Mouse (Mus musculus) neural tube, embryonic 15.5 days (tissue): ENCODE measurements around the gene 1110051M20Rik. TPM values are rescaled to one million over a fixed set of nuclear protein-coding genes. Genes with fewer than 3 reads are reported as not detected.

ENCODE experiments used
- ATAC-seq: fragments of 200-750 bp; cut with Nextera tagmentation; 2 replicates; pipeline ENCODE4 v1.8.0; 2017; ENCODE audit warnings: mild to moderate bottlenecking, moderate TSS enrichment, moderate library complexity; ENCODE audit not compliant: low FRiP score
- H3K27ac ChIP-seq: fragments of 300-500 bp; sonication (generic); replicated peaks from 2 replicates; pipeline ENCODE4 v1.5.1; 2015; ENCODE audit warnings: mild to moderate bottlenecking, inconsistent platforms
- H3K27me3 ChIP-seq: fragments of 300-500 bp; sonication (generic); replicated peaks from 2 replicates; pipeline ENCODE4 v1.6.1; 2015; ENCODE audit warnings: inconsistent platforms
- H3K36me3 ChIP-seq: fragments of 300-500 bp; sonication (generic); 2 replicates; pipeline ENCODE4 v1.6.1; 2015; ENCODE audit warnings: inconsistent platforms
- H3K4me1 ChIP-seq: fragments of 300-500 bp; sonication (generic); 2 replicates; pipeline ENCODE4 v1.6.1; 2015; ENCODE audit warnings: inconsistent platforms
- H3K4me2 ChIP-seq: fragments of 300-500 bp; sonication (generic); 2 replicates; pipeline ENCODE4 v1.6.1; 2015; ENCODE audit warnings: inconsistent platforms, mild to moderate bottlenecking, moderate library complexity
- H3K4me3 ChIP-seq: fragments of 300-500 bp; sonication (generic); replicated peaks from 2 replicates; pipeline ENCODE4 v1.5.1; 2015; ENCODE audit warnings: mild to moderate bottlenecking, inconsistent platforms
- H3K9ac ChIP-seq: fragments of 300-500 bp; sonication (generic); replicated peaks from 2 replicates; pipeline ENCODE4 v1.6.1; 2015; ENCODE audit warnings: mild to moderate bottlenecking, inconsistent platforms
- H3K9me3 ChIP-seq: fragments of 300-500 bp; sonication (generic); replicated peaks from 2 replicates; pipeline ENCODE4 v1.6.1; 2016; ENCODE audit warnings: inconsistent platforms
- WGBS: fragments of 180-500 bp; shearing (Covaris S2); methylation state at CpG from one replicate; pipeline ENCODE4 v1.1.7; 2015; ENCODE audit warnings: mixed read lengths; 5-methylcytosine and 5-hydroxymethylcytosine counted together
- polyA plus RNA-seq: library from polyadenylated mRNA; unstranded; fragments of >200 nt; fragmentation: Nextera tagmentation; extraction: Ambion mirVana; gene quantifications from 2 replicates; pipeline ENCODE4 v1.2.1, GENCODE M21; 2015

1110051M20Rik gene
- polyA plus RNA-seq, 1 experiment from 2014 or later: 141 TPM

DNA sequence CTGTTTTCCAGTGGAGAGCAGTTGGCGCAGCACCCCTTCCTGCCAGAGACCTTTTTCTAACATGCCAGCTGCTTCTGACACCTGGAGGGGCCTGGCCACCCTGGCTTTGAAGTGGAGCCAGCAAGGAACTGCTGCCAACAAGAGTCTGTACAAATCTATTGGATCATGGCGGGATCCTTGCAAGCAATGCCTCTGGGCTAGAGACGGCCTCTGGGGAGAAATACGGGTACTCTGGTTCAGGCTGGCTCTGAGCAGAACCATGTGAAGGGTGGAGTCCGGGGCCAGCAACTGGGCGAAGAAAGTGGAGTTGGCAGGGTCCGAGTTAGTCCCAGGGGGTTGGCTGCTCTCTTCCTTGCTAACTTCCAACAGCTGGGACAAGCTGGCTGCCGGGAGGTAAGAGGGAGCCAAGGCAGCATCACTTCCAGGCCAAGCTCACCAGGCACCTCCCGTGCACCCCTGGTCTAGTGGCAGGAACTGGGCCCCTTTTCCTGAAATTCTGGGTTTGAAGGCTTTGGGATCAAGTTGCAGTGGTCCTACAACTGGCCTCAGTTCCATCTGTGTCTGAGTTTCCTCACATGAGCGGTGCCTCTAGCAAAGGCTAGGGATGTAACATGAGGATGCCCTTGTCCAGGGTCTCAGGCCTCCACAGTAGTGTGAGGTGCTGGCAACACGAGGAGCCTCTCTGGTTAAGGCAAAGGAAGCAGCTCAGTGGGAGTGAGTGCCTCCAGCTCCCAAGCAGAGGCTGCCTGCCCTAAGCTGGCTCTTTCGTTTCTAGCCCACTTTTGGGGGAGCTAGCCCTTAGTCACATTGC, 153.1 kb downstream of the 1110051M20Rik start:
- H3K9ac ChIP-seq: no peak overlapping the region
- no peaks in the 10 kb centered on the region for H3K36me3 ChIP-seq
- H3K4me3 ChIP-seq: no peak overlapping the region
- WGBS: 69% methylated on average over 12 of the region's 12 CpGs
- H3K27ac ChIP-seq: peak overlapping the region; percentile 0; the same call in 1 of the 2 replicates
- H3K9me3 ChIP-seq: no peaks in the 10 kb centered on the region
- ATAC-seq: 0 out of 2 replicates have a peak, but pooled peaks have one; percentile 61
- H3K4me1 ChIP-seq: 0 out of 2 replicates have a peak, but pooled peaks cover 6% of the 10 kb centered on the region
- H3K27me3 ChIP-seq: no peaks in the 10 kb centered on the region
- no peak overlapping the region for H3K4me2 ChIP-seq

DNA sequence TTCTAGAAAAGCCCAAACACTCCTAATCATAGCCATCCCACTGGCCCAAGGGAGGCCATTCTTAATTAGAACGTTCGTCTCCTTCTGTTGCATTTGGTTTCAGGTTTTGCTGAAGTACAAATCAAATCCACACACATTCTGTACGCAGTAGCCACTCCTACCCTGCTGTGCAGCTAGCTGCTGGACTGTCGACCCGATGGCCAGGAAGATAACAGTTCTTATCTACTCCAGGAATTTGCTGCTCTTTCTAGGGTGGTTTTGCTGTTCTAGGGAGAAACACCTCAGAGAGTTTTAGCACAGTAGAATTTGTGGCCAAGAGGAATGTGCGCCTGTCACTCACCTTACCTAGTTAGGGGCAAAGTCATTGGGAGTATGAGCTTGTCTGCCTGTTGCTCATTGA, 156.9 kb downstream of the 1110051M20Rik start:
- Histone ChIP-seq H3K4me2 (no peak overlapping the region), H3K9me3 (no peaks in the 10 kb centered on the region), H3K4me1 (peaks cover 11% of the 10 kb centered on the region), H3K4me3 (no peak overlapping the region), H3K27ac (no peak overlapping the region), H3K27me3 (no peaks in the 10 kb centered on the region), H3K36me3 (0 out of 2 replicates have a peak, but pooled peaks cover 3% of the 10 kb centered on the region), H3K9ac (no peak overlapping the region)
- no peak for ATAC-seq
- 85% methylated on average over 6 of the region's 6 CpGs for WGBS

DNA sequence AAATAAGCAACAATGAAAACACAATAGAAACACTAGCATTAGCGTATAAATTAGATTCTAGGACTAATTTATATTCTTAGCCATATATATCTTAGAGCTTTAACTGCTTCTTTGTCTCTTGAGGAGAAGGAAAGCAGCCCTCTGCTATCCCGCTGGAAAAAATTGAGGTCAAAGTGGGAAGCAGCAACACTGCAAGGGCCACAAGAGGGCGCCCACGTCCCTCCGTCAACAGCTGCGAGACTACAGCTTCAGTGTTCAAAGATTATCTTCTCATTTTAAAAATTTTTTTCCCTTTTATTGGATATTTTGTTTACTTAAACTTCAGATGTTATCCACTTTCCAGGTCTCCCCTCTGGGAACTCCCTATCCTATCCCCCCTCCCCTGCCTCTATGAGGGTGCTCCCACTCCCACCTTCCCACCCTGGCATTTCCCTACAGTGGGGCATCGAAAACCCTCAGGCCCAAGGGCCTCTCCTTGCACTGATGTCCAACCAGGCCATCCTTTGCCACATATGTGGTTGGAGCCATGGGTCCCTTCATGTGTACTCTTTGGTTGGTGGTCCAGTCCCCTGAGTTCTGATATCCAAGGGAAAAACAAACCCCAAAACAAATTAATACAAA, 158.5 kb downstream of the 1110051M20Rik start:
- H3K27ac ChIP-seq: no peak overlapping the region
- H3K27me3 ChIP-seq: no peaks in the 10 kb centered on the region
- peaks cover 6% of the 10 kb centered on the region for H3K4me1 ChIP-seq
- H3K9me3 ChIP-seq: no peaks in the 10 kb centered on the region
- H3K9ac ChIP-seq: no peak overlapping the region
- H3K36me3 ChIP-seq: 0 out of 2 replicates have a peak, but pooled peaks cover 8% of the 10 kb centered on the region
- H3K4me3 ChIP-seq: no peak overlapping the region
- peak; percentile 32; the same call in 1 of the 2 replicates for ATAC-seq
- 13% methylated on average over 7 of the region's 7 CpGs for WGBS
- H3K4me2 ChIP-seq: no peak overlapping the region

DNA sequence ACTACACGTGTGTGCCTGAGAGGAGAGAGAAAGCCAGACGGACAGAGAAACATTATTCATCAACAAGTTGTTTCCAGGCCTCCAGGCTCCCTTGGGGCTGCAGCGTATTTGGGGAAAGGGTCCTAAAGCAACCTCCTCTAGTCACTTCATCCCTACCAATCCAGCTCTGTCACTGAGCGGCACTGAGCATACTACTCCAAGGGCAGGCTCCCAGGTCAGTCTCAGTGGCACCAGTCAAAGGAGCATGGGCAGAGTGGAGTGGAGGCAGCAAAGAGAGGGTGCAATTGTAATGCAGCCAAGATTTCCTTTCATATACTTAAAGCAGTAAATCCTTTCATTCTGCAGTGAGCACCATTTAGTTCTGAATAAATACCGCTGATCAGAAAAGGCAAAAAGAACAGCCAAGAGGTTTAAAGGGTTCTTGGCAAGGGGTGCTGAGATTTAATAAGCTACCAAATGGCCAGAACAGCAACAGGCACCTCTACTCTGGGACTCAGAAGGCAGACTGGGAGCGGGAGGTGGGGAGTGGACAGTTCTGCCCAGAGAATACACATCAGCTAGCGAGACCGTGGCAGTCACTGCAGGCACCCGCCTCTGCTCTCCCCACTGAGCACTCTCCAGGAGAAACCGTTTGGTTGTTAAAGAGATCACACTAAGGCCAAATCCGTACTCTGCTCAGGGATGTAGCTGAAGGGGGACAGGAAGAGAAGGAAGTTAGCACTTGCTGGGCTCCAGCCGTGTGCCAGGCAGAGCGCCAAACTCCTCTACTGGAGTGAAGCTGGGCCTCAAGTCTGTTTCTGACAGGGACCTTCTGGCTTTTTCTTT, 159.9 kb downstream of the 1110051M20Rik start:
- no peak overlapping the region for H3K4me2 ChIP-seq
- 55% methylated on average over 13 of the region's 13 CpGs for WGBS
- H3K36me3 ChIP-seq: 0 out of 2 replicates have a peak, but pooled peaks cover 8% of the 10 kb centered on the region
- peak; percentile 53; the same call in 1 of the 2 replicates for ATAC-seq
- no peaks in the 10 kb centered on the region for H3K9me3 ChIP-seq
- peaks cover 5% of the 10 kb centered on the region for H3K4me1 ChIP-seq
- H3K27me3 ChIP-seq: no peaks in the 10 kb centered on the region
- no peak overlapping the region for H3K9ac ChIP-seq
- H3K4me3 ChIP-seq: no peak overlapping the region
- peak overlapping the region; percentile 67 for H3K27ac ChIP-seq

DNA sequence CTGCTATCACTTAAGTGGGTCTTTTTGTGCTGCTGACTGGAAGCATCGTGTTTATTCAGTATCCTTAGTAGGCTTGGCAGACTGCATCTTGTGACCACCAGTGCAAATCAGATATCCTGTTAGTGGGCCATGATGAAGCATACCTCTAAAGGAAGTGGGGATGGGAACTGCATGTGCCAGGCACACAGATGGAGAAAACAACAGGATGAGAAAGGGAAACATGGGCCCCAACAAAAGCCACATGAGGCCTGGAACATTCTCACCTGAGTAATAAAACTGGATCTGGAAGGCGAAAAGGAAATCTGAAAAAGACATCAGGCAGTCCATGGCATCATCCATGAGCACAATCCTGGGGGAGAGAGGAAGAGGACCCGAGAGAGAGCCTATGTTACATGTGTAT, 160.5 kb downstream of the 1110051M20Rik start:
- Histone ChIP-seq H3K4me1 (peaks cover 5% of the 10 kb centered on the region), H3K4me3 (no peak overlapping the region), H3K27ac (peak overlapping the region; percentile 67), H3K36me3 (0 out of 2 replicates have a peak, but pooled peaks cover 8% of the 10 kb centered on the region), H3K9me3 (no peaks in the 10 kb centered on the region), H3K27me3 (no peaks in the 10 kb centered on the region), H3K9ac (no peak overlapping the region), H3K4me2 (no peak overlapping the region)
- ATAC-seq: no peak
- 81% methylated on average over 3 of the region's 3 CpGs for WGBS

DNA sequence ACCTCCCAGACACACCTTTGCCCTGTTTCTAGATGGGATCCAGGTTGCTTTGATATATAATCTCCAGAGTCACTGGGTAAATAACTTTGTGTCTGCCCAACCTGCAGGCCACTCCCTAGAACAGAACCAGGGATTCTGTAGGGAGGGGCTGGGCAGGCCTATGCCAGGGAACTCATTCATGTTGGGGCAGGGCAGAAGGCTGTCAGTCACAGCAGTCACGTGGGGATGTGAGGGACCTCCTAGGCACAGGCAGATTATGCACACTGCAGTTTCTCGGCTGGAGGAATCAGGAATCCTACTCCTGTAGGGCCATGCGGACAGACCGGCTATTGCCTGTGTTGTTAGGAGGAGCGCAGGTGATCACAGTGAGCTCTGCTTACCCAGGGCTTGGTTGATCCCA, 163.1 kb downstream of the 1110051M20Rik start:
- Histone ChIP-seq H3K9me3 (no peaks in the 10 kb centered on the region), H3K36me3 (peaks cover 25% of the 10 kb centered on the region), H3K27ac (no peak overlapping the region), H3K27me3 (no peaks in the 10 kb centered on the region), H3K4me1 (peaks cover 5% of the 10 kb centered on the region), H3K4me2 (no peak overlapping the region), H3K4me3 (no peak overlapping the region), H3K9ac (no peak overlapping the region)
- ATAC-seq: no peak
- WGBS: 51% methylated on average over 5 of the region's 5 CpGs

DNA sequence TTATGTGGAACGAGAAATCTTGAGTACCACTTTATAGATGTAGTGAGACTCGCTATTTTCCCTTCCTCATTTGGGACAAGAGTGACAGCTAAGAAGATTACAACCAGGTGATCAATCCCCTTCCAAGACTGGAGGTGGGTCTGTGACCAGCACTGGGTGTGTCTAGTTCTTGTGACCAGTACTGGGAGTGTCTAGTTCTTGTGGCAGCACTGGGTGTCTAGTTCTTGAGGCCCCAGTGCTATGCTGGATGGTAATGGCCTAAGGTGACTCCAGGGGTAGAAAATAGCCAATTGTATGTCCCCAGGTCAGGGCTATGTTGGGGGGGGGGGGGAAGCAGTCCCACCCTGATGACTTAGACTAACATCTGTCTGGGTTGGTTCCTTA, 165.1 kb downstream of the 1110051M20Rik start:
- H3K9ac ChIP-seq: no peak overlapping the region
- no peak for ATAC-seq
- 63% methylated on average over 2 of the region's 2 CpGs for WGBS
- H3K36me3 ChIP-seq: peaks cover 41% of the 10 kb centered on the region
- no peak overlapping the region for H3K4me3 ChIP-seq
- no peaks in the 10 kb centered on the region for H3K9me3 ChIP-seq
- peaks cover 4% of the 10 kb centered on the region for H3K4me1 ChIP-seq
- no peaks in the 10 kb centered on the region for H3K27me3 ChIP-seq
- no peak overlapping the region for H3K4me2 ChIP-seq
- no peak overlapping the region for H3K27ac ChIP-seq

DNA sequence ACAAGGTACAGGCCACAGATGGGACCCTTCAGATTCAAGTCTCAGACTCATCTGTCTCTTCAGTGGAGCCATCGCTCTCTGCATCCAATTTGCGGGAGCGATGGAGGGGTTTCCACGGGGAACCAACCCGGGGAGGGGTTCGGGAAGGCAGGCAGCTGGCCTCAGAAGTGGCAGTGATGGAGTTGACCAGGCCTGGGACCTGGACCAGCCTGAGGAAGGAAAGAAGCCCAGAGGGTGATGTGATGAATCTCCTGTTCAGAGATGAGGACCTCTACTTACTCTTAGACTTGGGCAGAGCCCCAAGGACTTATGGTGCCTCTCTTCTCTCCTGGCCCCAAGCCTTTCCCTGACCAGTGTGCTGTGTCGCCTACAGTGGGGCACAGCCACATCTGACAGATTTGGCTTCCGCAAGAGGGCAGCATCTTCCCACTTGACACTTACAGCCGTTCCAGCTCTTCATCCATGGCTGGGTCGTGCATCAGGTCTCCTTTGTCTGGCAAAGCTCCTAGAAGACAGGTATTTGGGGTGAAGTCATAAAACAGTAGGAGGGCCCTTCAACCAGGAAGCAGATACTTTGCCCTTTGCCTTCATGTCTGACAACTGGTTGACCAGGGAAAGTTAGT, 165.6 kb downstream of the 1110051M20Rik start:
- peaks cover 46% of the 10 kb centered on the region for H3K36me3 ChIP-seq

DNA sequence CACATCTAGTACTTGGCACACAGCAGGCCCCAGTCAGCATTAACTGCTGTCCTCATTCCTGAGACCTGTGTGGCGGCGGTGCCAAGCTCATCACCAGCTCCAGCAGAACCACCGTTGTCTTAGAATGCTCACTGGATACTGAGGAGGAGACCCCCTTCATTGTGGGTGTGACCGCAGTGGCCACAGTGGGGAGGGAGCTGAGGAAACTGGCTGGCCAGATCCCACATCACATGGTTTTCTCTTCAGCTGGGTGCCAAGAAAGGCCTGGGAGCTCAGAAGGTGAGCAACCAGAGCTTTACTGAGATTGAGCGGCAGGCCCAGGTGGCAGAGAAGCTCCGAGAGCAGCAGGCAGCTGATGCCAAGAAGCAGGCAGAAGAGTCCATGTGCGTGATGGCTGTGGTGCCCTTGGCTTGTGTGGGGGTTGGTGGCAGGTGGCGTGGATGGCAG, 174.8 kb downstream of the 1110051M20Rik start:
- Histone ChIP-seq H3K4me2 (no peak overlapping the region), H3K9me3 (no peaks in the 10 kb centered on the region), H3K4me3 (no peak overlapping the region), H3K36me3 (peaks cover 72% of the 10 kb centered on the region), H3K27me3 (no peaks in the 10 kb centered on the region), H3K9ac (no peak overlapping the region), H3K27ac (no peak overlapping the region), H3K4me1 (peaks cover 12% of the 10 kb centered on the region)
- WGBS: 93% methylated on average over 8 of the region's 8 CpGs
- no peak for ATAC-seq

More for the DNA sequence above, 165.6 kb downstream of the 1110051M20Rik start:
- H3K4me1 ChIP-seq: no peaks in the 10 kb centered on the region
- no peaks in the 10 kb centered on the region for H3K9me3 ChIP-seq
- WGBS: 37% methylated on average over 10 of the region's 10 CpGs
- ATAC-seq: peak; percentile 68
- H3K9ac ChIP-seq: no peak overlapping the region
- H3K27ac ChIP-seq: 0 out of 2 replicates have a peak overlapping the region, but pooled peaks have one; percentile 1
- H3K4me2 ChIP-seq: no peak overlapping the region
- no peaks in the 10 kb centered on the region for H3K27me3 ChIP-seq
- H3K4me3 ChIP-seq: no peak overlapping the region

DNA sequence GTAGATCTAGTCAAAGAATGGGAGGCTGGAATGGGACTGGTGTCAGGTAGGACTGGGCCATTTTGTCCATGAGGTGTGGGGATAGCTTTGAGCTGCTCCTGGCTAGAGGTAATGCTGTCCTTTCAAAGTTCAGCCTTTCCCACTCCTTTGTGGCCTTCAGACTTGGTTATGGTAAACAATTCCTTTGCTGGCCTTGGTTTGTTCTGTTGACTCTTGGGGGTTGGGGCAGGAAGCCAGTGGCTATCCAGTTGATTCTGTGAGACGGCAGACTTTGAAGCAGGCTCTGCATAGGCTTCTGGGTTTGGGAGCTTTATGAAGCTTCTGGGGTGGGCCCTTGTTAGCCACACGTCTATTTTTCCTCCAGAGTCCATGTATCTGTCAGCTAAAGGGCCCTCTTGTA, 175.8 kb downstream of the 1110051M20Rik start:
- ATAC-seq: no peak
- Histone ChIP-seq H3K36me3 (peaks cover 62% of the 10 kb centered on the region), H3K4me3 (no peak overlapping the region), H3K27ac (no peak overlapping the region), H3K27me3 (no peaks in the 10 kb centered on the region), H3K9ac (no peak overlapping the region), H3K9me3 (no peaks in the 10 kb centered on the region), H3K4me2 (no peak overlapping the region), H3K4me1 (peaks cover 21% of the 10 kb centered on the region)
- WGBS: 92% methylated on average over 2 of the region's 2 CpGs

DNA sequence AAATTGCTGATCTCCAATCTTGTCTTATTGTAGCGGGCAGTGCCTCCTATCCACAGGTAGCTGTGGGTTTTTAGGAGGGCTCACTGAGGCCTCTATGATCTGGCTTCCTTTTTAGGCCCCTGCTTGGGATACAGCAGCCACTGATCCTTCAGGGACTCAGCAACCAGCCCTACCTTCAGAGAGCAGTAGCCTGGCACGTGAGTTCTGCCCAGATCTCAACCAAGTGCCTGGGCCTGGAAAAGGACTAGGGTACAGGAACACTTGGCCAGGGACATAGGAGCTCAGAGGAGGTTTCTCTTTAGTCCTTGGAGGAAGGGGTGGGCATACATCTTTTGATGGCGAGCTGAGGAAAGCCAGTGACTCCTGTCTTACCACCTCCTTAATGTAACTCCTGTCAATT, 176.5 kb downstream of the 1110051M20Rik start:
- Histone ChIP-seq H3K27ac (no peak overlapping the region), H3K9ac (no peak overlapping the region), H3K4me3 (no peak overlapping the region), H3K27me3 (no peaks in the 10 kb centered on the region), H3K4me1 (peaks cover 21% of the 10 kb centered on the region), H3K9me3 (no peaks in the 10 kb centered on the region), H3K36me3 (peaks cover 55% of the 10 kb centered on the region), H3K4me2 (no peak overlapping the region)
- ATAC-seq: no peak
- 95% methylated on average over 3 of the region's 3 CpGs for WGBS
